Mouse (Mus musculus): ENCODE measurements around the gene Gpatch1. TPM values are rescaled to one million over a fixed set of nuclear protein-coding genes. Genes with fewer than 3 reads are reported as not detected.
A peak's percentile ranks its signal among the peaks of the same experiment; 100 is the strongest.

The Gpatch1 gene
- total RNA-seq, 1 experiment from 2014 or later, result 14.0 TPM

- peak; percentile 79 for DNase-seq
These were observed 82.9 kb downstream of the Gpatch1 start for GRCm38 (mm10) chr7:35235308-35235707.

- peak; percentile 98 for DNase-seq
These were observed 83.6 kb downstream of the Gpatch1 start for GRCm38 (mm10) chr7:35234361-35235245.

- no peak for DNase-seq
These were observed 84.4 kb downstream of the Gpatch1 start for GRCm38 (mm10) chr7:35233861-35234260.

GRCm38 (mm10) chr7:35232796-35233455, 85.3 kb downstream of the Gpatch1 start:
- no peak for DNase-seq

GRCm38 (mm10) chr7:35230333-35230732, 87.9 kb downstream of the Gpatch1 start:
- no peak for DNase-seq

Other genes starting within 250 kb of the Gpatch1 start
- gene Cebpa, start 199.1 kb downstream of the Gpatch1 start, total RNA-seq (2021), result 178 and 183 TPM in 2 replicates
- gene Slc7a10, start 132.1 kb downstream of the Gpatch1 start, total RNA-seq (2021), result 1.5 and 3.6 TPM in 2 replicates
- 15.1 and 18.3 TPM in 2 replicates for gene Lrp3, start 102.9 kb downstream of the Gpatch1 start, total RNA-seq (2021)
- 2.8 and 4.7 TPM in 2 replicates for gene Rhpn2, start 15.7 kb upstream of the Gpatch1 start, total RNA-seq (2021)
- 5.6 and 8.4 TPM in 2 replicates for gene Faap24, start 78.4 kb upstream of the Gpatch1 start, total RNA-seq (2021)
- gene Cep89, start 78.6 kb upstream of the Gpatch1 start, total RNA-seq (2021), result 16.9 and 18.4 TPM in 2 replicates
- not detected in 2 replicates for gene Slc7a9, start 130.4 kb upstream of the Gpatch1 start, total RNA-seq (2021)
- gene Tdrd12, start 219.3 kb upstream of the Gpatch1 start, total RNA-seq (2021), result not detected in 2 replicates
- gene Nudt19, start 237.9 kb upstream of the Gpatch1 start, total RNA-seq (2021), result 56.6 and 59.6 TPM in 2 replicates